Mouse (Mus musculus): ENCODE measurements around the gene Srgn. TPM values are rescaled to one million over a fixed set of nuclear protein-coding genes. Genes with fewer than 3 reads are reported as not detected.
A peak's percentile ranks its signal among the peaks of the same experiment; 100 is the strongest.
"Not testable (repeated sequence)": the region's sequence is repeated elsewhere in the genome, so short reads cannot be mapped to it uniquely, and the experiment has no call there.

Gene Srgn
- polyA plus RNA-seq, 1 experiment from 2014 or later: 57.7 TPM

- H3K4me1 ChIP-seq: peaks cover 80% of the 10 kb centered on the region
- H3K9ac ChIP-seq: peak overlapping the region; percentile 61
- no peaks in the 10 kb centered on the region for H3K36me3 ChIP-seq
- peak overlapping the region; percentile 2; the same call in 1 of the 2 replicates for H3K4me3 ChIP-seq
- H3K4me2 ChIP-seq: peak overlapping the region; percentile 64
- H3K27ac ChIP-seq: peak overlapping the region; percentile 73
- peak; percentile 60 for ATAC-seq
- WGBS (ENCODE audit: insufficient replicate concordance): 23% methylated on average over 12 of the region's 12 CpGs
- H3K27me3 ChIP-seq (replicated peaks): 0 out of 2 replicates have a peak, but pooled peaks cover 3% of the 10 kb centered on the region
- H3K9me3 ChIP-seq (replicated peaks): no peaks in the 10 kb centered on the region
Observed at GRCm38 (mm10) chr10:62503836-62504628, 23.2 kb downstream of the Srgn start.

DNA sequence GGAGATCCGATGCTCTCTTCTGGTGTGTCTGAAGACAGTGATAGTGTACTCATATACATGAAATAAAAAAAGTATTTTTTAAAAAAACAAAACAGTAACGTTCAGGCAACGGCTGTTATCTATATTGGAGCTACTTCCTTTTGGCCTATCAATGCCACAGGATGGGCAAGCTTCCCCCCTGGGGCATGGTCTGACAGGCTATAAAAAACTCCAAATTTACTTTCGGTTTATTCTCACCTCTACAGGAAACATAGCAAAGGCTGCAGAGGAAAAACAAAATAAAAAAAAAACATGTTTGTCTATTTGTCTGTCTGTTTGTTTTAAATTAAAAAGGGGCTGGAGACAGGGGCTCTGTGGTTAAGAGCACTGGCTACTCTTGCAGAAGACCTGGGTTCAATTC, 23.9 kb downstream of the Srgn start:
- peak overlapping the region; percentile 30 for H3K4me3 ChIP-seq
- H3K9me3 ChIP-seq (replicated peaks): no peaks in the 10 kb centered on the region
- H3K4me1 ChIP-seq: peaks cover 73% of the 10 kb centered on the region
- peak overlapping the region; percentile 73 for H3K27ac ChIP-seq
- 10% methylated on average over 4 of the region's 4 CpGs for WGBS (ENCODE audit: insufficient replicate concordance)
- no peaks in the 10 kb centered on the region for H3K27me3 ChIP-seq (replicated peaks)
- H3K4me2 ChIP-seq: peak overlapping the region; percentile 64
- ATAC-seq: no peak
- H3K36me3 ChIP-seq: no peaks in the 10 kb centered on the region
- H3K9ac ChIP-seq: peak overlapping the region; percentile 61

DNA sequence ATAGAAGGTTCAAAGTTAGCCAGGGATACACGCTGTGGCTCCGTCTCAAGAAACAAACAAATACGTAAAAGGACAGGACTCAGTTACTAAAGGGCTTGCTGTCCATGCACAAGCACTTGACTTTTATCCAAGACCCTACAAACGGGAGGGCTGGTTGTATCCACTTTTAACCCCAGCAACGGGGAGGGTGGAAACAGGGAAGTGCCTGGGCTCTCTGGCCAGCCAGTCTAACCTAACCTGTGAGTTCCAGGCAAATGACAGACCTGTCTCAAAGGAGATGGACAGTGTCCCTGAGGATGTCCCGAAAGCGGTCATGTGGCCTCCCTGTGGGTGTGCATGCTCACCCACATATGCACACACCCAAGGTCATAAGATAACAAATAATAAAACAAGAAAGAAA, 25.3 kb downstream of the Srgn start:
- no peaks in the 10 kb centered on the region for H3K36me3 ChIP-seq
- no peak overlapping the region for H3K4me2 ChIP-seq
- no peaks in the 10 kb centered on the region for H3K27me3 ChIP-seq (replicated peaks)
- H3K27ac ChIP-seq: peak overlapping the region; percentile 59; the same call in 1 of the 2 replicates
- no peak overlapping the region for H3K9ac ChIP-seq
- 71% methylated on average over 7 of the region's 7 CpGs for WGBS (ENCODE audit: insufficient replicate concordance)
- no peak overlapping the region for H3K4me3 ChIP-seq
- no peak for ATAC-seq
- no peaks in the 10 kb centered on the region for H3K9me3 ChIP-seq (replicated peaks)
- peaks cover 60% of the 10 kb centered on the region for H3K4me1 ChIP-seq

- Histone ChIP-seq H3K27ac (no peak overlapping the region), H3K9ac (peak overlapping the region; percentile 4; the same call in 1 of the 2 replicates), H3K4me2 (peak overlapping the region; percentile 3), H3K9me3 (replicated peaks) (no peaks in the 10 kb centered on the region), H3K36me3 (no peaks in the 10 kb centered on the region; the same call in 1 of the 2 replicates), H3K4me3 (no peak overlapping the region), H3K27me3 (replicated peaks) (no peaks in the 10 kb centered on the region), H3K4me1 (peaks cover 54% of the 10 kb centered on the region)
- no peak for ATAC-seq
- 62% methylated on average over 9 of the region's 9 CpGs for WGBS (ENCODE audit: insufficient replicate concordance)
Observed at GRCm38 (mm10) chr10:62500916-62501615, 26.2 kb downstream of the Srgn start.

- Histone ChIP-seq H3K27ac (no peak overlapping the region), H3K4me3 (no peak overlapping the region), H3K4me1 (peaks cover 48% of the 10 kb centered on the region), H3K36me3 (no peaks in the 10 kb centered on the region; the same call in 1 of the 2 replicates), H3K27me3 (replicated peaks) (no peaks in the 10 kb centered on the region), H3K9me3 (replicated peaks) (no peaks in the 10 kb centered on the region), H3K9ac (0 out of 2 replicates have a peak overlapping the region, but pooled peaks have one; percentile 4), H3K4me2 (peak overlapping the region; percentile 3; the same call in 1 of the 2 replicates)
- 20% methylated on average over 15 of the region's 15 CpGs for WGBS (ENCODE audit: insufficient replicate concordance)
- ATAC-seq: no peak
Observed at GRCm38 (mm10) chr10:62500088-62500915, 26.9 kb downstream of the Srgn start.

- not testable (repeated sequence) for H3K27me3 ChIP-seq (replicated peaks); H3K4me3 ChIP-seq; H3K27ac ChIP-seq; ATAC-seq; H3K4me2 ChIP-seq; H3K36me3 ChIP-seq; H3K9me3 ChIP-seq (replicated peaks); H3K9ac ChIP-seq
- peaks cover 26% of the 10 kb centered on the region for H3K4me1 ChIP-seq
- 71% methylated on average over 3 of the region's 3 CpGs for WGBS (ENCODE audit: insufficient replicate concordance)
Observed at GRCm38 (mm10) chr10:62491681-62492080, 35.6 kb downstream of the Srgn start.

- Histone ChIP-seq H3K4me3 (no peak overlapping the region), H3K4me1 (peaks cover 48% of the 10 kb centered on the region), H3K36me3 (no peaks in the 10 kb centered on the region), H3K9me3 (replicated peaks) (no peaks in the 10 kb centered on the region), H3K4me2 (no peak overlapping the region), H3K27ac (no peak overlapping the region), H3K27me3 (replicated peaks) (no peaks in the 10 kb centered on the region), H3K9ac (no peak overlapping the region)
- 32% methylated on average over 1 of the region's 1 CpGs for WGBS (ENCODE audit: insufficient replicate concordance)
- ATAC-seq: no peak
Observed at GRCm38 (mm10) chr10:62488266-62488665, 39.0 kb downstream of the Srgn start.

DNA sequence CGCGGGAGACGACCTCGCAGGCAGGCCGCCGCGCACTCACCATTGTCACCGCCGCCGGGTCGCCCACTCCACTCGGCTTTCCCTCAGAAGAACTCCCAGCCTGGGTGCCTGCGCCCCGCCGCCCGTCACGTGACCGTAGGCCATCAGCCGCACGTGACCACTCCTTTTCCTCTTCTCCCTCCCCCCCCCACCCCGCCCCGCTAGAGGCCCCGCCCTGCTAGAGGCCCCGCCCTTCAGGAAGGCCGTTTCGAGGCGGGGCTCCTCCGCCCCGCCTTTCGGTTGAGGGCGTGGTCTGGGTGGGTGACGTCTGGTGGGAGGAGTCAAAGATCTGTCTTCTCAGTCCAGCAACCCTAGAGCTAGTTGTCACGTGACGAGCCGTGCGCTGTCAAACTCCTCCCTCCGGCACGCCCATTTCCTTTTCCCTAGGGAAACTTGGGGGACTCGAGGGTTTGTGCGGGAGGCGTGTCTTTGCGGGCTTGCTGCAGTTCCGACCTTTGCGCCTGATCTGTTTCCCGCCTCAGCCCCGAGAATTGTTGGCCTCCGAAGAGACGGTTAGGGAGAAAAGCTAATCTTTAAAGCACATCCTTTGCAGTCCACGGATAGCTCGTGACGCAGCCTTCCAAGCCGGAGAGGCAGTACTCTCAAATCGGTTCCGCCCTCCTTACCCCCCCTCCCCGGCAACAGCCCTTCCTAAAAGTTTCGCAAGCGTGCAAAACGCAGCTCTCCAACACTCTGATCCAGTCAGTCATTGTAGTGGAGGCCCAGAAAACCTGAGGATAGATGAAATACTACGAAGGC, 40.4 kb downstream of the Srgn start, which contains the start of gene Vps26a:
Vps26a (minus strand) TSS at position 188 of the 798 bp plus-strand sequence.
- WGBS (ENCODE audit: insufficient replicate concordance): under 1% methylated on average over 59 of the region's 59 CpGs

GRCm38 (mm10) chr10:62485878-62486582, 41.2 kb downstream of the Srgn start:
- Histone ChIP-seq H3K4me2 (peak overlapping the region; percentile 89), H3K27me3 (replicated peaks) (no peaks in the 10 kb centered on the region), H3K4me3 (peak overlapping the region; percentile 98), H3K27ac (peak overlapping the region; percentile 91), H3K9ac (peak overlapping the region; percentile 97), H3K4me1 (peaks cover 44% of the 10 kb centered on the region), H3K36me3 (no peaks in the 10 kb centered on the region), H3K9me3 (replicated peaks) (no peaks in the 10 kb centered on the region)
- ATAC-seq: peak; percentile 68
- under 1% methylated on average over 43 of the region's 48 CpGs for WGBS (ENCODE audit: insufficient replicate concordance)

More for the DNA sequence above, 40.4 kb downstream of the Srgn start, which contains the start of gene Vps26a:
- Histone ChIP-seq H3K27me3 (replicated peaks) (no peaks in the 10 kb centered on the region), H3K4me3 (peak within 1 kb of the TSS; percentile 98), H3K4me2 (peak within 1 kb of the TSS; percentile 89), H3K27ac (peak within 1 kb of the TSS; percentile 91), H3K36me3 (no peaks in the 10 kb centered on the region), H3K9me3 (replicated peaks) (no peaks in the 10 kb centered on the region), H3K4me1 (peaks cover 52% of the 10 kb centered on the region), H3K9ac (peak within 1 kb of the TSS; percentile 97)
- peak; percentile 81 for ATAC-seq

- no peak overlapping the region for H3K9ac ChIP-seq
- WGBS (ENCODE audit: insufficient replicate concordance): 68% methylated on average over 7 of the region's 7 CpGs
Observed at GRCm38 (mm10) chr10:62481108-62481852, 46.0 kb downstream of the Srgn start.

More at GRCm38 (mm10) chr10:62481108-62481852, 46.0 kb downstream of the Srgn start:
- Histone ChIP-seq H3K4me3 (no peak overlapping the region), H3K9me3 (replicated peaks) (no peaks in the 10 kb centered on the region), H3K36me3 (peaks cover 17% of the 10 kb centered on the region), H3K4me2 (no peak overlapping the region), H3K27ac (no peak overlapping the region), H3K4me1 (peaks cover 35% of the 10 kb centered on the region), H3K27me3 (replicated peaks) (no peaks in the 10 kb centered on the region)
- no peak for ATAC-seq
